Mouse (Mus musculus) brain, embryonic 14.5 days (tissue): ENCODE measurements around the gene Tmem184a.
A peak's percentile ranks its signal among the peaks of the same experiment; 100 is the strongest.

ENCODE experiments used
- CTCF ChIP-seq: fragments of 200-500 bp; IDR thresholded peaks from 2 replicates; pipeline ENCODE4 v1.5.1; 2012; ENCODE audit warnings: inconsistent platforms, mild to moderate bottlenecking, moderate library complexity, borderline replicate concordance; ENCODE audit not compliant: insufficient read depth, insufficient read length; ENCODE audit errors: extremely low read depth
- POLR2A ChIP-seq: fragments of 200-500 bp; IDR thresholded peaks from 2 replicates; pipeline ENCODE4 v1.6.1; 2012; ENCODE audit warnings: mild to moderate bottlenecking, inconsistent platforms, borderline replicate concordance; ENCODE audit not compliant: poor library complexity, insufficient read depth, insufficient read length, severe bottlenecking; ENCODE audit errors: extremely low read depth

DNA sequence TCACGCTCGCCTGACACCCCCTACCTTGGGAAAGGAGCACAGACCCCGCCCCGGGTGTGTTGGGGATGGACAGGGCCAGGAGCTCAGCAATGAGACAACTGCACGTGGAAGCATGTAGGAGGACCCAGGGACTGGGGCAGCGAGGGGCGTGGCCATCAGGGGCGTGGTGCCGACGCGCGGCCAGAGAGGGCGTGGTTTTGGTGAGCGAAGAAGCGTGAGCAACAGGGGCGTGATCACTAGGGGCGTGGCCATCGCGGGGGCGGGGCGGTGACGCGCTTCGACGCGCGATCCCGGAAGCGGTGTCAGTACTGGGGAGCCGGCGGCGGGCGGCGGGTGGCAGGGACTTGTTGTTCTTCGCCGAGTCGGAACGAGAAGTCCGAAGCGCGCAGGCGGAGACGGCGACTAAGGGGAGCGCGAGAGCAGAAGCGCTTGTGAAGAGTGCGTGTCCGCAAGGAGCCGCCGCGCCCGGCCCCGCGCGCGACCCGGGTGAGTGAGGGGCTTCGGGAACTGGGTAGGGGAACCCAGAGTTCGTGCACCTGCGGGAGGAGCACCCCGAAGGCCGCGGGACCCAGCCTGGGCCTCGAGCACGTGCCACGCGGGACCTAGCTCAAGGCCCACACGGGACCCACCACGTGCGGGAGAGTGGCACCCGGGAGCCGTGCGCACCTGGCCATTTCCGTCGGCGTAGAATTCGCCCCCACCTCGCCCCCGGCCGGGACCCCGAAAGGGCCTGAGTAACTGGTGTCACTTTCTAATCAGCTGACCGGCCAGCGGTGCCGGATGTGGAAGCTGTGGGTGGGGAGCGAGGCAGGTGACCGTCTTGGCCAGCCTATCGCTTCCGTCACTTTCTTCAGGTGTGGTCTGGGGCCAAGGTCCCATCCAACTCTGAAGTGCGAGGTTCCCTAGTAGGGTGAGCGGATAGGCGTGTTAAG, 28.2 kb downstream of the Tmem184a start, which contains the start of gene Mafk:
- TF ChIP-seq POLR2A (0 out of 2 replicates have a peak, but pooled peaks have one; percentile 39), CTCF (no peak)
